In genomic region chr3:152092385-152093057, GRCm38 (mm10) we compare ENCODE assay signal across 8 mouse cellular contexts.
DNase-seq lines count a peak whose midpoint lies in the region; ATAC-seq lines count a peak whose summit lies in the region.

No protein-coding gene starts in this region.

- WGBS in kidney, embryonic 16.5 days, result 45% methylated on average over 34 of the region's 34 CpGs
- 46% methylated on average over 34 of the region's 34 CpGs for WGBS in hindbrain, embryonic 13.5 days
- WGBS in midbrain, embryonic 15.5 days, result 49% methylated on average over 34 of the region's 34 CpGs

- H3K4me3 ChIP-seq in kidney, embryonic 16.5 days (ENCODE audit: low read length), result peak overlapping the region; percentile 42
- H3K4me3 ChIP-seq in hindbrain, embryonic 13.5 days, result peak overlapping the region; percentile 37
- peak overlapping the region; percentile 38 for H3K4me3 ChIP-seq in midbrain, embryonic 15.5 days

- no peak for ATAC-seq in kidney, embryonic 16.5 days (ENCODE audit: low FRiP score, low TSS enrichment)
- peak; percentile 41; the same call in 1 of the 2 replicates for ATAC-seq in common myeloid progenitor, adult 5-6 weeks (replicated peaks; ENCODE audit: low read depth, poor library complexity, severe bottlenecking)
- no peak for ATAC-seq in hindbrain, embryonic 13.5 days (ENCODE audit: low FRiP score)
- no peak for ATAC-seq in midbrain, embryonic 15.5 days (replicated peaks)

- no peaks in the 10 kb centered on the region for H3K4me1 ChIP-seq in kidney, embryonic 16.5 days (ENCODE audit: insufficient read depth, low read length)
- 0 out of 2 replicates have a peak, but pooled peaks cover 4% of the 10 kb centered on the region for H3K4me1 ChIP-seq in hindbrain, embryonic 13.5 days (replicated peaks)
- H3K4me1 ChIP-seq in midbrain, embryonic 15.5 days, result no peaks in the 10 kb centered on the region

- no peak overlapping the region for H3K27ac ChIP-seq in kidney, embryonic 16.5 days (ENCODE audit: low read length)
- H3K27ac ChIP-seq in hindbrain, embryonic 13.5 days, result no peak overlapping the region
- H3K27ac ChIP-seq in midbrain, embryonic 15.5 days, result no peak overlapping the region

- DNase-seq in kidney, adult 8-10 months, result no peak
- DNase-seq in natural killer cell, adult 2 months (ENCODE audit: low spot score in 2 of 2), result no peak
- no peak for DNase-seq in layer of hippocampus, adult 11-12 months (ENCODE audit: low spot score)
- DNase-seq in adrenal gland, postnatal 25 days, result no peak

- H3K9me3 ChIP-seq in kidney, embryonic 16.5 days (ENCODE audit: low read length), result no peaks in the 10 kb centered on the region
- no peaks in the 10 kb centered on the region for H3K9me3 ChIP-seq in hindbrain, embryonic 13.5 days
- no peaks in the 10 kb centered on the region for H3K9me3 ChIP-seq in midbrain, embryonic 15.5 days

- H3K36me3 ChIP-seq in kidney, embryonic 16.5 days (ENCODE audit: insufficient read depth, low read length), result no peaks in the 10 kb centered on the region
- no peaks in the 10 kb centered on the region for H3K36me3 ChIP-seq in hindbrain, embryonic 13.5 days
- H3K36me3 ChIP-seq in midbrain, embryonic 15.5 days (replicated peaks), result no peaks in the 10 kb centered on the region

- no peak overlapping the region for H3K9ac ChIP-seq in kidney, embryonic 16.5 days (replicated peaks; ENCODE audit: low read length)
- H3K9ac ChIP-seq in hindbrain, embryonic 13.5 days, result peak overlapping the region; percentile 35; the same call in 1 of the 2 replicates
- H3K9ac ChIP-seq in midbrain, embryonic 15.5 days, result no peak overlapping the region

- H3K27me3 ChIP-seq in kidney, embryonic 16.5 days (ENCODE audit: insufficient read depth, low read length), result no peaks in the 10 kb centered on the region
- no peaks in the 10 kb centered on the region for H3K27me3 ChIP-seq in hindbrain, embryonic 13.5 days
- no peaks in the 10 kb centered on the region; the same call in 1 of the 2 replicates for H3K27me3 ChIP-seq in midbrain, embryonic 15.5 days (replicated peaks)

- peak overlapping the region; percentile 47 for H3K4me2 ChIP-seq in kidney, embryonic 16.5 days (replicated peaks; ENCODE audit: low read depth, low read length)
- H3K4me2 ChIP-seq in hindbrain, embryonic 13.5 days, result peak overlapping the region; percentile 52
- H3K4me2 ChIP-seq in midbrain, embryonic 15.5 days, result peak overlapping the region; percentile 46
